20 mouse cellular contexts compared by ENCODE assay signal in the genomic region with DNA sequence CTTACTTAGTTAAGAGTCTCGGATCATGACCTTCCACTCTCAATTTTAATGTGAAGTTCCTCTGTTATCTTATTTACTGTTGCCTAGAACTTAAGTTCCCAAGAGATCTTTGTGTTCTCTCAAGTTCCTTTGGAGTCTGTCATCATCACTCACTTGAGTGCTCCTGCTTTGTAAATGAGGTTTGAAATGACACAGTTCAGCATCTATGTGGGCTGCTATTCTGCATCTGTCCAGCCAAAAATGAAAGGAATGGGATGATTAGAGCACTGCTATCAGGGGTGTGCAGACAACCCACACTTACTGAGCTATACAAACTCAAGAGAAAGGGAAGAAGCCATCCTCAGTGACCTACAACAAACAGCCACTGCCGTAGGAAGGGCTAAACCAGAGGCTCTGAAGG. TPM values are rescaled to one million over a fixed set of nuclear protein-coding genes. Genes with fewer than 3 reads are reported as not detected.
A peak's percentile ranks its signal among the peaks of the same experiment; 100 is the strongest.
DNase-seq lines count a peak whose midpoint lies in the region; ATAC-seq and TF ChIP-seq lines count a peak whose summit lies in the region.
"Had no signal": no experiment of that assay in that cellular context is flagged by ENCODE, and none has a peak within 500 bp of the region (broad histone marks: within the 10 kb centered on the region; RNA-seq: fewer than 3 reads in every experiment).

No protein-coding gene starts in this region.

- H3K27me3 ChIP-seq in lung, postnatal 0 days (replicated peaks; ENCODE audit: insufficient read depth, low read length): no peaks in the 10 kb centered on the region
- H3K27me3 ChIP-seq: embryonic facial prominence, embryonic 12.5 days; forebrain, embryonic 13.5 days; forebrain, embryonic 15.5 days had no signal

- TF ChIP-seq EP300 in lung, postnatal 0 days (IDR thresholded peaks at IDR 0.05): peak; percentile 57; the same call in 1 of the 2 replicates

- peak; percentile 64 for ATAC-seq in lung, postnatal 0 days
- ATAC-seq: activated CD4-positive, CD25-positive, alpha-beta regulatory T cell, adult 4 months; forebrain, embryonic 13.5 days; forebrain, embryonic 15.5 days; forebrain, postnatal 0 days; Patski had no signal

- H3K4me2 ChIP-seq in lung, postnatal 0 days (replicated peaks; ENCODE audit: low read depth, low read length): no peak overlapping the region
- H3K4me2 ChIP-seq: embryonic facial prominence, embryonic 12.5 days; forebrain, embryonic 13.5 days; forebrain, embryonic 15.5 days had no signal

- H3K4me3 ChIP-seq in lung, postnatal 0 days (ENCODE audit: low read depth, low read length): no peak overlapping the region
- H3K4me3 ChIP-seq: embryonic facial prominence, embryonic 10.5 days; embryonic facial prominence, embryonic 12.5 days; forebrain, embryonic 13.5 days; forebrain, embryonic 15.5 days had no signal

- no peak overlapping the region for H3K27ac ChIP-seq in lung, postnatal 0 days (ENCODE audit: low read length)
- H3K27ac ChIP-seq: embryonic facial prominence, embryonic 10.5 days; embryonic facial prominence, embryonic 12.5 days; forebrain, embryonic 13.5 days; forebrain, embryonic 15.5 days had no signal

- H3K36me3 ChIP-seq in lung, postnatal 0 days (ENCODE audit: insufficient read depth, low read length): no peaks in the 10 kb centered on the region
- H3K36me3 ChIP-seq: embryonic facial prominence, embryonic 10.5 days; embryonic facial prominence, embryonic 12.5 days; forebrain, embryonic 15.5 days had no signal

- H3K9ac ChIP-seq in lung, postnatal 0 days (replicated peaks; ENCODE audit: low read depth): no peak overlapping the region
- H3K9ac ChIP-seq: embryonic facial prominence, embryonic 12.5 days; forebrain, embryonic 13.5 days; forebrain, embryonic 15.5 days; forebrain, postnatal 0 days had no signal

- no peak for TF ChIP-seq CTCF in lung, postnatal 0 days (IDR thresholded peaks at IDR 0.05)

- no peaks in the 10 kb centered on the region for H3K4me1 ChIP-seq in lung, postnatal 0 days (ENCODE audit: insufficient read depth, low read depth, low read length)
- H3K4me1 ChIP-seq: embryonic facial prominence, embryonic 10.5 days; embryonic facial prominence, embryonic 12.5 days; forebrain, embryonic 13.5 days; forebrain, embryonic 15.5 days had no signal

- no peaks in the 10 kb centered on the region for H3K9me3 ChIP-seq in lung, postnatal 0 days (ENCODE audit: low read length)
- H3K9me3 ChIP-seq: embryonic facial prominence, embryonic 10.5 days; embryonic facial prominence, embryonic 12.5 days; forebrain, embryonic 13.5 days; forebrain, embryonic 15.5 days had no signal

- DNase-seq in lung, postnatal 0 days (ENCODE audit: low spot score): peak; percentile 32
- DNase-seq in lung, postnatal 4 days: no peak
- DNase-seq in lung, postnatal 36 days: peak; percentile 24
- DNase-seq in lung, postnatal 14 days: no peak
- DNase-seq in ovary, postnatal 10 days (ENCODE audit: low spot score): no peak
- DNase-seq: adrenal gland, adult 8-10 months; adrenal gland, postnatal 14 days; adrenal gland, postnatal 36 days; cerebellum, adult 11-12 months; cerebellum, adult 2 months; cerebellum, adult 9-10 months; cerebellum, postnatal 10 days; cerebellum, postnatal 25 days; forebrain, postnatal 0 days had no signal

- 52% methylated on average over 2 of the region's 2 CpGs for WGBS in lung, postnatal 0 days

RNA-seq across cellular contexts. Expression of a gene that starts 44.7 kb away (rescaled TPM):
- polyA plus RNA-seq in lung, postnatal 0 days (2015; fragmentation: Nextera tagmentation; extraction: Ambion mirVana): 126 and 158 TPM in 2 replicates

RNA-seq across cellular contexts. Expression of a gene that starts 57.1 kb away (rescaled TPM):
- polyA plus RNA-seq in lung, postnatal 0 days (2015; fragmentation: Nextera tagmentation; extraction: Ambion mirVana): 505 and 526 TPM in 2 replicates

Comparison
In these comparisons a context has a peak if more than half of its experiments do, and no peak if none do; other contexts are left out.
1. DNase-seq: peak in lung, postnatal 0 days (single experiment) and lung, postnatal 36 days (single experiment); none in lung, postnatal 4 days (0 of 2), lung, postnatal 14 days (single experiment) and ovary, postnatal 10 days (single experiment).